Mouse (Mus musculus): ENCODE results near the gene F11r. TPM values are rescaled to one million over a fixed set of nuclear protein-coding genes. Genes with fewer than 3 reads are reported as not detected.

F11r gene
- polyA plus RNA-seq, 1 experiment, result 94.2 TPM

GRCm38 (mm10) chr1:171435288-171435814, 2.0 kb upstream of the F11r start:
- H3K4me1 ChIP-seq, result peaks cover 50% of the 10 kb centered on the region
- H3K36me3 ChIP-seq (replicated peaks; ENCODE audit: low read length), result peaks cover 4% of the 10 kb centered on the region
- H3K9me3 ChIP-seq, result no peaks in the 10 kb centered on the region
- peaks cover 2% of the 10 kb centered on the region for H3K27me3 ChIP-seq (replicated peaks)
- TF ChIP-seq GATA1 (IDR thresholded peaks at IDR 0.05; ENCODE audit: borderline replicate concordance, low read length) (no peak), FLI1 (IDR thresholded peaks at IDR 0.05; ENCODE audit: low read length) (no peak)
- H3K4me3 ChIP-seq (replicated peaks), result no peak overlapping the region

- H3K4me3 ChIP-seq (replicated peaks), result no peak overlapping the region
- H3K4me1 ChIP-seq, result peaks cover 54% of the 10 kb centered on the region
- H3K9me3 ChIP-seq, result no peaks in the 10 kb centered on the region
- TF ChIP-seq FLI1 (IDR thresholded peaks at IDR 0.05; ENCODE audit: low read length) (no peak), GATA1 (IDR thresholded peaks at IDR 0.05; ENCODE audit: borderline replicate concordance, low read length) (no peak)
- H3K36me3 ChIP-seq (replicated peaks; ENCODE audit: low read length), result peaks cover 4% of the 10 kb centered on the region
- H3K27me3 ChIP-seq (replicated peaks), result no peaks in the 10 kb centered on the region
These were observed 1.4 kb upstream of the F11r start for GRCm38 (mm10) chr1:171435974-171436373.

GRCm38 (mm10) chr1:171438014-171438670, 807 bp downstream of the F11r start:
- peak overlapping the region; percentile 97 for H3K4me3 ChIP-seq (replicated peaks)

GRCm38 (mm10) chr1:171439072-171439471, 1.7 kb downstream of the F11r start:
- Histone ChIP-seq H3K9me3 (peaks cover 5% of the 10 kb centered on the region), H3K4me1 (peaks cover 78% of the 10 kb centered on the region), H3K27me3 (replicated peaks) (no peaks in the 10 kb centered on the region), H3K36me3 (replicated peaks; ENCODE audit: low read length) (peaks cover 15% of the 10 kb centered on the region), H3K4me3 (replicated peaks) (peak overlapping the region; percentile 97)
- TF ChIP-seq FLI1 (IDR thresholded peaks at IDR 0.05; ENCODE audit: low read length) (no peak), GATA1 (IDR thresholded peaks at IDR 0.05; ENCODE audit: borderline replicate concordance, low read length) (no peak)

More at GRCm38 (mm10) chr1:171438014-171438670, 807 bp downstream of the F11r start:
- Histone ChIP-seq H3K9me3 (no peaks in the 10 kb centered on the region), H3K27me3 (replicated peaks) (no peaks in the 10 kb centered on the region), H3K36me3 (replicated peaks; ENCODE audit: low read length) (peaks cover 7% of the 10 kb centered on the region), H3K4me1 (peaks cover 73% of the 10 kb centered on the region)
- no peak for TF ChIP-seq FLI1 (IDR thresholded peaks at IDR 0.05; ENCODE audit: low read length)
- no peak for TF ChIP-seq GATA1 (IDR thresholded peaks at IDR 0.05; ENCODE audit: borderline replicate concordance, low read length)

GRCm38 (mm10) chr1:171440025-171440725, 2.8 kb downstream of the F11r start:
- peaks cover 76% of the 10 kb centered on the region for H3K4me1 ChIP-seq
- no peaks in the 10 kb centered on the region for H3K27me3 ChIP-seq (replicated peaks)
- H3K36me3 ChIP-seq (replicated peaks; ENCODE audit: low read length), result peaks cover 24% of the 10 kb centered on the region
- peak overlapping the region; percentile 97 for H3K4me3 ChIP-seq (replicated peaks)
- TF ChIP-seq GATA1 (IDR thresholded peaks at IDR 0.05; ENCODE audit: borderline replicate concordance, low read length), result no peak
- no peak for TF ChIP-seq FLI1 (IDR thresholded peaks at IDR 0.05; ENCODE audit: low read length)
- H3K9me3 ChIP-seq, result peaks cover 5% of the 10 kb centered on the region

GRCm38 (mm10) chr1:171441466-171442412, 4.4 kb downstream of the F11r start:
- Histone ChIP-seq H3K9me3 (peaks cover 7% of the 10 kb centered on the region), H3K36me3 (replicated peaks; ENCODE audit: low read length) (peaks cover 40% of the 10 kb centered on the region), H3K4me1 (peaks cover 73% of the 10 kb centered on the region), H3K27me3 (replicated peaks) (no peaks in the 10 kb centered on the region), H3K4me3 (replicated peaks) (peak overlapping the region; percentile 97)
- peak; percentile 29; the same call in 1 of the 2 replicates for TF ChIP-seq FLI1 (IDR thresholded peaks at IDR 0.05; ENCODE audit: low read length)
- no peak; the same call in 2 of the 3 replicates for TF ChIP-seq GATA1 (IDR thresholded peaks at IDR 0.05; ENCODE audit: borderline replicate concordance, low read length)

GRCm38 (mm10) chr1:171442413-171442760, 5.1 kb downstream of the F11r start:
- H3K36me3 ChIP-seq (replicated peaks; ENCODE audit: low read length), result peaks cover 40% of the 10 kb centered on the region
- H3K27me3 ChIP-seq (replicated peaks), result no peaks in the 10 kb centered on the region
- TF ChIP-seq FLI1 (IDR thresholded peaks at IDR 0.05; ENCODE audit: low read length) (no peak), GATA1 (IDR thresholded peaks at IDR 0.05; ENCODE audit: borderline replicate concordance, low read length) (no peak)
- peak overlapping the region; percentile 97 for H3K4me3 ChIP-seq (replicated peaks)
- H3K9me3 ChIP-seq, result peaks cover 7% of the 10 kb centered on the region
- H3K4me1 ChIP-seq, result peaks cover 73% of the 10 kb centered on the region

GRCm38 (mm10) chr1:171445050-171445449, 7.7 kb downstream of the F11r start:
- H3K36me3 ChIP-seq (replicated peaks; ENCODE audit: low read length), result peaks cover 56% of the 10 kb centered on the region
- TF ChIP-seq GATA1 (IDR thresholded peaks at IDR 0.05; ENCODE audit: borderline replicate concordance, low read length), result no peak
- TF ChIP-seq FLI1 (IDR thresholded peaks at IDR 0.05; ENCODE audit: low read length), result no peak
- H3K4me3 ChIP-seq (replicated peaks), result no peak overlapping the region
- peaks cover 79% of the 10 kb centered on the region for H3K4me1 ChIP-seq
- peaks cover 7% of the 10 kb centered on the region for H3K9me3 ChIP-seq
- H3K27me3 ChIP-seq (replicated peaks), result no peaks in the 10 kb centered on the region

GRCm38 (mm10) chr1:171446854-171447253, 9.5 kb downstream of the F11r start:
- peaks cover 7% of the 10 kb centered on the region for H3K9me3 ChIP-seq
- no peak for TF ChIP-seq GATA1 (IDR thresholded peaks at IDR 0.05; ENCODE audit: borderline replicate concordance, low read length)
- no peak for TF ChIP-seq FLI1 (IDR thresholded peaks at IDR 0.05; ENCODE audit: low read length)
- H3K4me3 ChIP-seq (replicated peaks), result no peak overlapping the region
- H3K27me3 ChIP-seq (replicated peaks), result no peaks in the 10 kb centered on the region
- peaks cover 71% of the 10 kb centered on the region for H3K36me3 ChIP-seq (replicated peaks; ENCODE audit: low read length)
- peaks cover 73% of the 10 kb centered on the region for H3K4me1 ChIP-seq
